Mouse (Mus musculus): ENCODE data around the gene Bnip3.

DNA sequence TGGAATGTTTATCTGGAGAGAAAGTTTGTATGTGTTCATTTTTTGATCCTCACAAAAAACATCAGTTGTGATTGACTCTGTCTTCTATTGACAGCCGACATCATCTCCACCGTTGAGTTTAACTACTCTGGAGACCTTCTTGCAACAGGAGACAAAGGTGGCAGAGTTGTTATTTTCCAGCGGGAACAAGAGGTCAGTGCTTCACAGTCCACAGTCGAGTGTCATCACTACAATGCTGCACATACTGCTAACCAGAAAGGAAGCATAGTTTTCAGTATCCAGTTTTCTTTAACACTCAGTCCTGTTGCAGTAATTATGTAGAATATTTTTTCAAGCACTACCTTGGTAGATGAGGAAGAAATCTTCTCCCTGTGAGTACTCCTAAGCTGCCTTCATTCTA is 41.0 kb downstream of the Bnip3 start:
- TF ChIP-seq POLR2A (IDR thresholded peaks at IDR 0.05; ENCODE audit: low read depth, low read length) (no peak), CTCF (conservative IDR thresholded peaks at IDR 0.05; ENCODE audit: insufficient read depth, insufficient read length, low read depth, low read length) (no peak)
